Mouse (Mus musculus) liver, postnatal 0 days (tissue): Measurements from ENCODE around the gene Plpp1. TPM values are rescaled to one million over a fixed set of nuclear protein-coding genes. Genes with fewer than 3 reads are reported as not detected.

ENCODE experiments used
- ATAC-seq: fragments of 200-750 bp; cut with Nextera tagmentation; 2 replicates; pipeline ENCODE4 v1.8.0; 2017; ENCODE audit warnings: mild to moderate bottlenecking, moderate library complexity
- DNase-seq: peaks from one replicate; pipeline ENCODE4 v3.0.0-alpha.2; 2016
- H3K27ac ChIP-seq: fragments of 300-500 bp; sonication (generic); 2 replicates; pipeline ENCODE4 v1.5.1; 2014; ENCODE audit warnings: antibody characterized with exemption, moderate library complexity, mild to moderate bottlenecking, low read depth
- H3K27me3 ChIP-seq: fragments of 300-500 bp; sonication (generic); 2 replicates; pipeline ENCODE4 v1.6.1; 2014; ENCODE audit warnings: low read length, control low read depth, mixed read lengths; ENCODE audit not compliant: insufficient read depth
- H3K36me3 ChIP-seq: fragments of 300-500 bp; sonication (generic); replicated peaks from 2 replicates; pipeline ENCODE4 v1.6.1; 2014; ENCODE audit warnings: mild to moderate bottlenecking, control low read depth, low read length, moderate library complexity, mixed read lengths; ENCODE audit not compliant: insufficient read depth
- H3K4me1 ChIP-seq: fragments of 300-500 bp; sonication (generic); 2 replicates; pipeline ENCODE4 v1.6.1; 2014; ENCODE audit warnings: antibody characterized with exemption, mild to moderate bottlenecking, control low read depth; ENCODE audit not compliant: insufficient read depth
- H3K4me2 ChIP-seq: fragments of 300-500 bp; sonication (generic); 2 replicates; pipeline ENCODE4 v1.6.1; 2014; ENCODE audit warnings: low read depth, mild to moderate bottlenecking, low read length, moderate library complexity, mixed read lengths
- H3K4me3 ChIP-seq: fragments of 300-500 bp; sonication (generic); 2 replicates; pipeline ENCODE4 v1.5.1; 2014; ENCODE audit warnings: low read depth, low read length
- H3K9ac ChIP-seq: fragments of 300-500 bp; sonication (generic); replicated peaks from 2 replicates; pipeline ENCODE4 v1.6.1; 2014; ENCODE audit warnings: mild to moderate bottlenecking, moderate library complexity
- H3K9me3 ChIP-seq: fragments of 300-500 bp; sonication (generic); 2 replicates; pipeline ENCODE4 v1.6.1; 2016; ENCODE audit warnings: mild to moderate bottlenecking, control low read depth, low read length, mixed read lengths
- CTCF ChIP-seq: sonication (generic); IDR thresholded peaks from 2 replicates; pipeline ENCODE4 v1.5.1; 2016; ENCODE audit warnings: antibody characterized with exemption, low read depth
- EP300 ChIP-seq: IDR thresholded peaks from 2 replicates; pipeline ENCODE4 v1.6.1; 2016; ENCODE audit warnings: antibody characterized with exemption, low read depth, mild to moderate bottlenecking
- WGBS: fragments of 180-500 bp; shearing (Covaris S2); extraction: QIAGEN DNeasy Blood & Tissue Kit; methylation state at CpG from one replicate; pipeline ENCODE4 v1.1.7; 2014; ENCODE audit not compliant: insufficient replicate concordance; 5-methylcytosine and 5-hydroxymethylcytosine counted together
- polyA plus RNA-seq: library from polyadenylated mRNA; unstranded; fragments of >200 nt; fragmentation: Nextera tagmentation; extraction: Ambion mirVana; gene quantifications from 2 replicates; pipeline ENCODE4 v1.2.1, GENCODE M21; 2015

The Plpp1 gene
- polyA plus RNA-seq, 1 experiment from 2014 or later, result 55.4 TPM

GRCm38 (mm10) chr13:112761787-112762186 is 38.8 kb upstream of the Plpp1 start:
- Histone ChIP-seq H3K36me3 (no peaks in the 10 kb centered on the region), H3K9ac (no peak overlapping the region), H3K4me1 (peaks cover 14% of the 10 kb centered on the region), H3K27me3 (no peaks in the 10 kb centered on the region), H3K9me3 (no peaks in the 10 kb centered on the region), H3K27ac (peak overlapping the region; percentile 17; the same call in 1 of the 2 replicates), H3K4me3 (no peak overlapping the region), H3K4me2 (no peak overlapping the region)
- DNase-seq (no peak), ATAC-seq (no peak)
- WGBS, result 28% methylated on average over 1 of the region's 1 CpGs
- TF ChIP-seq EP300 (no peak), CTCF (no peak)

- H3K4me2 ChIP-seq, result no peak overlapping the region
- TF ChIP-seq CTCF (no peak), EP300 (no peak)
- DNase-seq, result no peak
- WGBS, result 78% methylated on average over 4 of the region's 4 CpGs
- H3K9me3 ChIP-seq, result no peaks in the 10 kb centered on the region
- no peak overlapping the region for H3K9ac ChIP-seq
- no peaks in the 10 kb centered on the region for H3K27me3 ChIP-seq
- peaks cover 14% of the 10 kb centered on the region for H3K4me1 ChIP-seq
- H3K36me3 ChIP-seq, result no peaks in the 10 kb centered on the region
- no peak for ATAC-seq
- peak overlapping the region; percentile 3; the same call in 1 of the 2 replicates for H3K27ac ChIP-seq
- H3K4me3 ChIP-seq, result no peak overlapping the region
Observed at GRCm38 (mm10) chr13:112762548-112762947, 38.0 kb upstream of the Plpp1 start.

GRCm38 (mm10) chr13:112763531-112764091 is 37.0 kb upstream of the Plpp1 start:
- H3K9me3 ChIP-seq, result no peaks in the 10 kb centered on the region
- TF ChIP-seq CTCF (no peak), EP300 (no peak)
- H3K9ac ChIP-seq, result no peak overlapping the region
- ATAC-seq, result no peak
- no peaks in the 10 kb centered on the region for H3K27me3 ChIP-seq
- no peak overlapping the region for H3K4me2 ChIP-seq
- no peaks in the 10 kb centered on the region for H3K36me3 ChIP-seq
- H3K4me3 ChIP-seq, result no peak overlapping the region
- no peak for DNase-seq
- H3K4me1 ChIP-seq, result peaks cover 14% of the 10 kb centered on the region
- H3K27ac ChIP-seq, result peak overlapping the region; percentile 39; the same call in 1 of the 2 replicates
- WGBS, result 57% methylated on average over 10 of the region's 10 CpGs

GRCm38 (mm10) chr13:112764556-112764955 is 36.0 kb upstream of the Plpp1 start:
- H3K9me3 ChIP-seq, result no peaks in the 10 kb centered on the region
- H3K4me2 ChIP-seq, result no peak overlapping the region
- ATAC-seq (no peak), DNase-seq (no peak)
- no peak for TF ChIP-seq EP300
- no peak for TF ChIP-seq CTCF
- no peak overlapping the region for H3K9ac ChIP-seq
- H3K36me3 ChIP-seq, result no peaks in the 10 kb centered on the region
- H3K4me3 ChIP-seq, result no peak overlapping the region
- peaks cover 14% of the 10 kb centered on the region for H3K4me1 ChIP-seq
- H3K27me3 ChIP-seq, result no peaks in the 10 kb centered on the region
- peak overlapping the region; percentile 39; the same call in 1 of the 2 replicates for H3K27ac ChIP-seq
- WGBS, result 79% methylated on average over 5 of the region's 5 CpGs

- H3K9me3 ChIP-seq, result no peaks in the 10 kb centered on the region
- DNase-seq, result no peak
- H3K27ac ChIP-seq, result no peak overlapping the region
- H3K9ac ChIP-seq, result no peak overlapping the region
- TF ChIP-seq CTCF, result no peak
- TF ChIP-seq EP300, result no peak
- H3K4me3 ChIP-seq, result no peak overlapping the region
- H3K4me1 ChIP-seq, result peaks cover 9% of the 10 kb centered on the region
- ATAC-seq, result no peak
- WGBS, result 78% methylated on average over 3 of the region's 3 CpGs
- no peaks in the 10 kb centered on the region for H3K36me3 ChIP-seq
- no peak overlapping the region for H3K4me2 ChIP-seq
- no peaks in the 10 kb centered on the region for H3K27me3 ChIP-seq
Observed at GRCm38 (mm10) chr13:112765654-112766053, 34.9 kb upstream of the Plpp1 start.

GRCm38 (mm10) chr13:112770528-112771328 is 29.9 kb upstream of the Plpp1 start:
- Histone ChIP-seq H3K27ac (peak overlapping the region; percentile 22; the same call in 1 of the 2 replicates), H3K4me2 (no peak overlapping the region), H3K9ac (no peak overlapping the region), H3K9me3 (no peaks in the 10 kb centered on the region), H3K4me1 (peaks cover 6% of the 10 kb centered on the region), H3K4me3 (no peak overlapping the region), H3K36me3 (no peaks in the 10 kb centered on the region), H3K27me3 (no peaks in the 10 kb centered on the region)
- ATAC-seq (no peak), DNase-seq (no peak)
- TF ChIP-seq EP300 (no peak), CTCF (no peak)
- 59% methylated on average over 11 of the region's 11 CpGs for WGBS
